Mouse (Mus musculus): ENCODE data around the gene Piwil1. TPM values are rescaled to one million over a fixed set of nuclear protein-coding genes. Genes with fewer than 3 reads are reported as not detected.

Gene Piwil1
- polyA plus RNA-seq, 1 experiment from 2014 or later: not detected

- no peak overlapping the region for H3K27ac ChIP-seq
- 66% methylated on average over 2 of the region's 2 CpGs for WGBS
Measured at GRCm38 (mm10) chr5:128776386-128776785, 74.1 kb downstream of the Piwil1 start.

GRCm38 (mm10) chr5:128781621-128782020 is 79.3 kb downstream of the Piwil1 start:
- H3K27ac ChIP-seq: no peak overlapping the region
- no peaks in the 10 kb centered on the region for H3K9me3 ChIP-seq (replicated peaks)
- H3K4me3 ChIP-seq: no peak overlapping the region
- H3K36me3 ChIP-seq: no peaks in the 10 kb centered on the region
- no peak for DNase-seq (ENCODE audit: low spot score)
- H3K27me3 ChIP-seq (ENCODE audit: low read depth, poor library complexity, severe bottlenecking): 0 out of 2 replicates have a peak, but pooled peaks cover 3% of the 10 kb centered on the region
- 68% methylated on average over 22 of the region's 22 CpGs for WGBS
- H3K4me1 ChIP-seq: peaks cover 8% of the 10 kb centered on the region

More at GRCm38 (mm10) chr5:128776386-128776785, 74.1 kb downstream of the Piwil1 start:
- no peaks in the 10 kb centered on the region; the same call in 1 of the 2 replicates for H3K4me1 ChIP-seq
- H3K4me3 ChIP-seq: no peak overlapping the region
- H3K36me3 ChIP-seq: no peaks in the 10 kb centered on the region
- no peak for DNase-seq (ENCODE audit: low spot score)
- H3K27me3 ChIP-seq (ENCODE audit: low read depth, poor library complexity, severe bottlenecking): no peaks in the 10 kb centered on the region
- H3K9me3 ChIP-seq (replicated peaks): no peaks in the 10 kb centered on the region

- H3K4me1 ChIP-seq: no peaks in the 10 kb centered on the region
- no peaks in the 10 kb centered on the region; the same call in 1 of the 2 replicates for H3K9me3 ChIP-seq (replicated peaks)
- WGBS: 93% methylated on average over 5 of the region's 5 CpGs
- H3K4me3 ChIP-seq: no peak overlapping the region
- H3K27me3 ChIP-seq (ENCODE audit: low read depth, poor library complexity, severe bottlenecking): no peaks in the 10 kb centered on the region
- DNase-seq (ENCODE audit: low spot score): no peak
- H3K36me3 ChIP-seq: no peaks in the 10 kb centered on the region
- no peak overlapping the region for H3K27ac ChIP-seq
Measured at GRCm38 (mm10) chr5:128800592-128800991, 98.3 kb downstream of the Piwil1 start.

Other genes starting within 250 kb of the Piwil1 start
- gene Fzd10, start 101.7 kb upstream of the Piwil1 start, polyA plus RNA-seq (2016; fragmentation: Nextera tagmentation; extraction: Ambion mirVana): 8.1 and 10.5 TPM in 2 replicates

Data from limb, embryonic 10.5 days (tissue).